Mouse (Mus musculus) midbrain, embryonic 10.5 days (tissue): ENCODE results near the gene Lypd4. TPM values are rescaled to one million over a fixed set of nuclear protein-coding genes. Genes with fewer than 3 reads are reported as not detected.

Experiments
- DNase-seq: peaks from one replicate; pipeline ENCODE4 v3.0.0-alpha.2; 2017; ENCODE audit warnings: low spot score
- H3K27ac ChIP-seq: fragments of 300-500 bp; sonication (generic); replicated peaks from 2 replicates; pipeline ENCODE4 v1.5.1; 2016; ENCODE audit warnings: mild to moderate bottlenecking
- H3K27me3 ChIP-seq: fragments of 300-500 bp; sonication (generic); 2 replicates; pipeline ENCODE4 v1.6.1; 2016; ENCODE audit warnings: low read depth, mild to moderate bottlenecking; ENCODE audit not compliant: poor library complexity, severe bottlenecking
- H3K36me3 ChIP-seq: fragments of 300-500 bp; sonication (generic); 2 replicates; pipeline ENCODE4 v1.6.1; 2016; ENCODE audit warnings: mild to moderate bottlenecking, moderate library complexity
- H3K4me1 ChIP-seq: fragments of 300-500 bp; sonication (generic); 2 replicates; pipeline ENCODE4 v1.6.1; 2016
- H3K4me3 ChIP-seq: fragments of 300-500 bp; sonication (generic); 2 replicates; pipeline ENCODE4 v1.5.1; 2016; ENCODE audit warnings: mild to moderate bottlenecking, moderate library complexity
- H3K9me3 ChIP-seq: fragments of 300-500 bp; sonication (generic); replicated peaks from 2 replicates; pipeline ENCODE4 v1.6.1; 2016; ENCODE audit warnings: mild to moderate bottlenecking
- WGBS: fragments of 180-500 bp; shearing (Covaris S2); methylation state at CpG from one replicate; pipeline ENCODE4 v1.1.7; 2016; 5-methylcytosine and 5-hydroxymethylcytosine counted together
- polyA plus RNA-seq: library from polyadenylated mRNA; unstranded; fragments of >200 nt; fragmentation: Nextera tagmentation; extraction: Ambion mirVana; gene quantifications from 2 replicates; pipeline ENCODE4 v1.2.1, GENCODE M21; 2016

Gene Lypd4
- polyA plus RNA-seq, 1 experiment from 2014 or later, result not detected

GRCm38 (mm10) chr7:24827181-24827580 lies 42.6 kb downstream of the Lypd4 start:
- WGBS, result 88% methylated on average over 4 of the region's 4 CpGs
- DNase-seq, result no peak
- Histone ChIP-seq H3K9me3 (no peaks in the 10 kb centered on the region), H3K36me3 (no peaks in the 10 kb centered on the region), H3K4me3 (no peak overlapping the region), H3K27me3 (no peaks in the 10 kb centered on the region), H3K4me1 (no peaks in the 10 kb centered on the region), H3K27ac (no peak overlapping the region)

DNA sequence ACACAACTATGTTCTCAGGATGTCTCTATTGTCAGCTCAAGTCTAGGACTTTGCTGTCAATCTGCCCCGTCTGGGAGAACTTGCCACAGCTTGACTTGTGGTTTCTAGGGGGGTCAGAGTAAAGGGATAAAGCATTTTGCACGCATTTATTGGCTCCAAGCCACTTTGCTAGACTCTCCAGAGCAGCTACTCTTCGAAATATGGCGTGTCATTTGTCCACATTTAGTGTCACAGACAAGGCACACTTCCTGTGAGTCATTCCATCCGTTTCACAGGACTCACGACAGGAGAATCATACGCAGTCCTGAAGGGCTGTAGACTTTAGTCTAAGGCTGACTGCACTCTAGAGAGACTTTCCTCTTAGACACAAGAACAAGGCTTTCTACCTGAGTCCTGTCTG lies 45.3 kb downstream of the Lypd4 start:
- H3K4me1 ChIP-seq, result no peaks in the 10 kb centered on the region
- H3K27ac ChIP-seq, result no peak overlapping the region
- no peaks in the 10 kb centered on the region for H3K36me3 ChIP-seq
- no peaks in the 10 kb centered on the region for H3K27me3 ChIP-seq
- 81% methylated on average over 7 of the region's 7 CpGs for WGBS
- no peaks in the 10 kb centered on the region for H3K9me3 ChIP-seq
- no peak for DNase-seq
- no peak overlapping the region for H3K4me3 ChIP-seq

- under 1% methylated on average over 3 of the region's 3 CpGs for WGBS
- DNase-seq, result peak; percentile 69
- no peak overlapping the region for H3K27ac ChIP-seq
- no peaks in the 10 kb centered on the region for H3K9me3 ChIP-seq
- H3K36me3 ChIP-seq, result no peaks in the 10 kb centered on the region
- no peak overlapping the region for H3K4me3 ChIP-seq
- H3K27me3 ChIP-seq, result no peaks in the 10 kb centered on the region
- H3K4me1 ChIP-seq, result no peaks in the 10 kb centered on the region
Observed at GRCm38 (mm10) chr7:24817502-24817901, 52.2 kb downstream of the Lypd4 start.

Other genes starting within 250 kb of the Lypd4 start
- 0.32 and 0.36 TPM in 2 replicates for gene Lypd3, start 233.4 kb downstream of the Lypd4 start, polyA plus RNA-seq
- not detected in 2 replicates for gene Tex101, start 193.3 kb downstream of the Lypd4 start, polyA plus RNA-seq
- not detected in 2 replicates for gene BC049730, start 160.7 kb downstream of the Lypd4 start, polyA plus RNA-seq
- not detected in 2 replicates for gene Gm4763, start 143.0 kb downstream of the Lypd4 start, polyA plus RNA-seq
- not detected in 2 replicates for gene Cd177, start 109.6 kb downstream of the Lypd4 start, polyA plus RNA-seq
- not detected in 2 replicates for gene Ceacam10, start 92.7 kb downstream of the Lypd4 start, polyA plus RNA-seq
- gene Gm9844, start 7.7 kb downstream of the Lypd4 start, polyA plus RNA-seq, result 15.7 and 17.2 TPM in 2 replicates
- 0.14 TPM in 1 of 2 replicates, not detected in the other for gene Dmrtc2, start 116 bp upstream of the Lypd4 start, polyA plus RNA-seq
- gene Rps19, start 14.4 kb upstream of the Lypd4 start, polyA plus RNA-seq, result 1,942 and 2,205 TPM in 2 replicates
- 0.15 and 0.23 TPM in 2 replicates for gene Cd79a, start 27.4 kb upstream of the Lypd4 start, polyA plus RNA-seq
- 60.4 and 62.5 TPM in 2 replicates for gene Arhgef1, start 33.0 kb upstream of the Lypd4 start, polyA plus RNA-seq
- gene Gm4881, start 74.6 kb upstream of the Lypd4 start, polyA plus RNA-seq, result 0.63 and 0.81 TPM in 2 replicates
- gene Rabac1, start 102.8 kb upstream of the Lypd4 start, polyA plus RNA-seq, result 89.0 and 109 TPM in 2 replicates
- 11.1 and 27.0 TPM in 2 replicates for gene Atp1a3, start 136.0 kb upstream of the Lypd4 start, polyA plus RNA-seq
- 5.4 and 7.5 TPM in 2 replicates for gene Grik5, start 202.4 kb upstream of the Lypd4 start, polyA plus RNA-seq
- 44.4 and 45.3 TPM in 2 replicates for gene Zfp574, start 202.6 kb upstream of the Lypd4 start, polyA plus RNA-seq